Mouse (Mus musculus): ENCODE results near the gene Eif5a.
"Not testable (repeated sequence)": the region's sequence is repeated elsewhere in the genome, so short reads cannot be mapped to it uniquely, and the experiment has no call there.

Eif5a gene

DNA sequence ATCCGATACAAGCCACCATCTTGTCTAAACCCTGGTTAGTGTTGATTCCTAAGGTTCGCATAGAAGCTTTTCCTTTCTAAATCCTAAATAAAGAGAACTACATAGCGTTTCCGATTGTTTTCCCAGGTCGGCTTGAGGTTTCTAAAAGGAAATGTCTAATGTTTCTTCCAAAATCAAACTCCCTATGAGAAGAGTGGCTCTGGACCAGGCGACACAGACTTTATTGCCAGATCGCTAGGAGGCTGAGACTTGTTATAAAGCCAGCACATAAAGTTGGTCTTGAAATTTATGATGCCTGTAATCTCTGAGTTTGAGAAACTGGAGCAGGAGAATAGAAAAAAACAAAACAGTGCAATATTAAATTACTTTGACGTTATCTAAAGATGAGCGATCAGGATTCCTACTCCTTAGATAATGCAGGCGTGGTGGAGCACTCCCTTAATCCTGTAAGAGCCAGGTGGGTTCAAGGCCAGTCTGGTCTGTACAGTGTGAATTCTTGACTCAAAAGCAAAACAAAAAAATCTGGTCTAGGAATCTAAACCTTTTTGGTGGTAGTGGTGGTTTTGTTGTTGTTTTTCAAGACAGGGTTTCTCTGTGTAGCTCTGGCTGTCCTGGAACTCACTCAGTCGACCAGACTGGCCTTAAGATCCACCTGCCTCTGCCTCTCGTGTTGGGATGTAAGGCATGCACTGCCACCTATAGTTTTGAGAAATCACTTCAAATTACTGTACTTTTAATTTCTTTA, 426 bp upstream of the Eif5a start:
- DNase-seq (ENCODE audit: low spot score), result no peak

GRCm38 (mm10) chr11:69920266-69921031, 1.3 kb downstream of the Eif5a start:
- DNase-seq (ENCODE audit: low spot score), result peak; percentile 43

DNA sequence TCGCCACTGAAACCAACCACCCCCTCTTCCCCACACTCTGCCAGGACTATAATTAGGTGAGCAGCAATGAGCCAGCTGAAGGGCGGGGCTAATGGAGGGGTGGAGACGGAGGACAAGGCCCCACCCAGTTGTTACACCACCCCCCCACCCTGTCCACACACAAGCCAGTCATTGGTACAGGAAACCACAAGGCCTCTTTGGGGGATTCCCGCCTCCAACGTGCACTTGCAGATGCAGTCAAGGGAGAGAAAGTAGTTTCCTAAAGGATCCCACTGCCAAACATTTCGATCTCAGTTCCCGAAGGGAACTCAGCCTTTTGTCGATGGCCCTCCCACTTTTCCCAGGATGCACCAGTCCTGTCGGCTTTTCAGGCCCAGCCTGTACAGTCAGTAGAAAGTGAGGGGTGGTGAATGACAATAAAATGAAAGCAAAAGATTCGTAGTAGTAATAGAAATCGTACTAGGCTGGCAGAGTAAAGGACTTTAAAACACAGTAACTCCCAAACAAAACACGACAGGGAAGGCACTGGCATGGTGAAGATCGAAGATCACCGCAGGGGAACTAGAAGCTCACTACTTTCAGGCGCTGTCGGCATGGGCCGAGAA, 2.0 kb downstream of the Eif5a start:
- DNase-seq (ENCODE audit: low spot score), result peak; percentile 54

- DNase-seq (ENCODE audit: low spot score), result no peak
Observed at GRCm38 (mm10) chr11:69919053-69919452, 2.7 kb downstream of the Eif5a start.

DNA sequence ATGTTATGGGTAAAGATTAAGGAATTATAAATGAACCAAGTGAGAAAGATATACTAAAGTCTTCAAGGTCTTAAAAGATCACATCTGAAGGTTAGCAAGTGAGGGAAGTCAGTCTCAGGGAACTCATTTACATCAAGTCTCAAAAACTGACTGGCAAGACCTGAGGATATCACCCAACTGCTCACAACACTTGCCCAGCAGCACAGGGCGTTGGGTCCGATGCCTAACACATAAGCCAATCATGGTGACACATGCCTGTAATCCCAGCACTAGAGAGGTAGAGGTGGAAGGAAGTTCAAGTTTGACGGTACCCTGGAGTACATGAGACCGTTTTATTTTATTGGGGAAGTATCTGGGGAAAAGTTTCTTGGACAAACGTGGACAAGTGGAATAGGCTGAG, 3.6 kb downstream of the Eif5a start:
- no peak for DNase-seq (ENCODE audit: low spot score)

- no peak for DNase-seq (ENCODE audit: low spot score)
Observed at GRCm38 (mm10) chr11:69917379-69917948, 4.3 kb downstream of the Eif5a start.

DNA sequence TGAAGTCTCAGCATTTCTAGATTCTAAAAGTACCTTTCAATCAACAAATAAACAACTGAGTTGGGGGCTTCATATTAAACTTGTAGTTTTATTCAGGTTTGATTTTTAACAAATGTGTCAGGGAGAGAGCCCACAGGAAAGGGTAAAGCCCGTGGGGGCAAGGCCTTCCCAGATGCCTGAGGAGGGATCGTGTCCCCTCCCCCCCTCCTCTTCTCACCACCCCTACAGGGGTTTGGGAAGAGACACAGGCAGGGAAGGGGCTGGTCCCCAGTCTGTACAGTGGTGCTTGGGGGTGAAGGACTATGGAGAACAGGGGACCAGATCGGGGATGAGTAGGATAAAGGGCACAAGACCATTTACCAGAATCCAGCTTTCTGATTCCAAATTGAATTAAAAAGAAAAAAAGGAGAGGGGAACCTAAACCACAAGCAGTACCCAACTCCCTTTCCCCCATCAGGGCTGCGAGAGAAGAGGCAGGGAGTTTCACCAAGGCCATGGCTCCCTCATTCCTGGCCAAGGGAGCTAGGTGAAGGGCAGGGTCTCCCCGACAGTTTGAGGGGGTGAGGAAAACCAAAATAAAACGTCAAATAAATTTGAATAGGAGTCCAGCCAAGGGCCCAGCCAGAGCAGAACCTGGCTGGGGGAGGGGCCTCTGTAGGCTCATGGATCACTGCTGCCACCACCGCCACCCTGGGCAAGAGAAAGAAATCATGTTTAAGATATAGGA, 4.9 kb downstream of the Eif5a start:
- DNase-seq (ENCODE audit: low spot score), result not testable (repeated sequence)

- no peak for DNase-seq (ENCODE audit: low spot score)
Observed at GRCm38 (mm10) chr11:69915667-69916627, 5.8 kb downstream of the Eif5a start.

- no peak for DNase-seq (ENCODE audit: low spot score)
Observed at GRCm38 (mm10) chr11:69914917-69915430, 6.8 kb downstream of the Eif5a start.

GRCm38 (mm10) chr11:69914372-69914764, 7.4 kb downstream of the Eif5a start:
- DNase-seq (ENCODE audit: low spot score), result no peak

GRCm38 (mm10) chr11:69913554-69914371, 8.0 kb downstream of the Eif5a start, which contains the start of gene Gps2:
Gene Gps2, plus strand, starts transcription at chr11:69913888.
- DNase-seq (ENCODE audit: low spot score), result peak; percentile 91

DNA sequence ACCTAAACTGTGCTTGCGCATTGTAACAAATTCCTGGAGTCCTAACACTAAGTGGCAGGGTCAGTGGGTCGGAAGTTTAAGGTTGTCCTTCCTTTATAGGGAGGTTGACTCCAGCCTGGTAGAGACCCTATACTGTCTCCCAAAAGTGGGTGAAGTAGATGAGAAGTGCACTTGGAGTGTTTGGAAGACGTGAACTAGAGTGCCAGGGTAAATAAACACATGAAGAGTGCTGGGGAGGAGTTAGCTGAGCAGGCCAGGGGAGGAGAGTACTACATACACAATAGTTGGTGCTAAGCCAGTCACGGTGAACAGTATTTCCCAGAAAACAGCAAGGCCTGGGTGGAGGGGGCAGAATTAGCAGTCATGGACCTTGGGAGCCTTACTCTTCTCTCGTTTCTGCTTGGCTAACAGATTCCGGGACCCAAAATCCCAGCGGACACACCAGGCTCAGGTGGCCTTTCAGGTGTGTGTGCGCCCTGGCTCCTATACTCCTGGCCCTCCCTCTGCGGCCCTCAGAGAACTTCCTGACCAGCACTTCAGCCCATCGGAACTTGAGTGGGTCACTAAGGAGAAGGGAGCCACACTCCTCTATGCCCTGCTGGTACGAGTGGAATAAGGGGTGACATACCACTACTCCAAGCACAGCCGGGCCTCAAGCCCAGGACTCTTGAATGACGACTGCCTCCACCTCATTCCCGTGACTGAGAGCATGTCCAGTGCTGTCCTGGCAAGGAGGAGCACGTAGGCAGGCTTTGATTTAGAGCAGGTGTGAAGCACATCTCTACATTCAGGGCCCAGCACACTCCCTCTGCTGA, 8.8 kb downstream of the Eif5a start:
- no peak for DNase-seq (ENCODE audit: low spot score)

GRCm38 (mm10) chr11:69911701-69912100, 10.1 kb downstream of the Eif5a start:
- no peak for DNase-seq (ENCODE audit: low spot score)

DNA sequence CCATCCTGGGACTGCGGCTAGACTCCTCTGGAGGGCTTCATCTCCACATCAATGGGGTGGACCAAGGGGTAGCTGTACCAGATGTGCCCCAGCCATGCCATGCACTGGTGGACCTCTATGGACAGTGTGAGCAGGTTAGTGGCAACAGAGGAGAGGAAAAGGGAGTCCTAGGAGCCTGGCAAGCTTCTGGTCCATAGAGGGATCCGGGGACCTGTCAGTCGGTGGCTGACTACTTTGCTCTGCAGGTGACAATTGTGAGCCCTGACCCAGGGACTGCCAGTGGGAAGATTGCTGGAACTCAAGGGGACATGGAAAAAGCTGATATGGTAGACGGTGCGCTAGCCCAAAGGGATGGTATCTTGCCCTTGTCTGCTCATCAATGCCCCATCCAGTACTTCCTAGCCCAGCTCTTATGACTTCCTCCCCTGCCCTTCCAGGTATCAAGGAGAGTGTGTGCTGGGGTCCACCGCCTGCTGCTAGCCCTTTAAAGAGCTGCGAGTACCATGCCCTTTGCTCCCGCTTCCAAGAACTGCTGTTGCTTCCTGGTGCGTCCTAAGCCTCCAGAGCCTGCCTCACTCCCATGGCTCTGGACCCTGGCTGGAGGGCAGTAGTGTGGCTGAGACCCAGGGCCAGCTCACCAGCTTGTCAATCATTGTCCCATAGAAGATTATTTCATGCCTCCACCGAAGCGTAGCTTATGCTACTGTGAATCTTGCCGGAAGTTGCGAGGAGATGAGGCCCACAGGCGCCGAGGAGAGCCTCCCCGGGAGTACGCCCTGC, 10.8 kb downstream of the Eif5a start:
- no peak for DNase-seq (ENCODE audit: low spot score)

- no peak for DNase-seq (ENCODE audit: low spot score)
Observed at GRCm38 (mm10) chr11:69910177-69910576, 11.6 kb downstream of the Eif5a start.

DNA sequence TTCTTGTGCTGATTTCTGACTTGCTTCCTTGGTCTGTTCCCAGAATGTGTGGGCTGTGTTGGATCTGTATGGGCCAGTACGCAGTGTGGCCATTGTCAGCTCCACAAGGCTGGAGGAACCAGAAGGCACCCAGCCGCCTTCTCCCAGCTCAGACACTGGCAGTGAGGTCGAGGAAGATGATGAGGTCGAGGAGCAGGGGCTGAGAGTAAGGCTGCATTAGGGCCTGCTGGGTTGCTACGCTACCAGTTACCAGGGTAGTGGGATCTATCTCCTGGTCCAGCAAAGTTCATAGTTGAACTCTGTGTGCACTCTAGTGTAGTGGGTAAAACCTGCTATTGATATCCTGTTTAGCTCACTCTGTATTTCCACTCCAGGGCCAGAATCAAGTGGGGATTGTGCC, 12.6 kb downstream of the Eif5a start:
- DNase-seq (ENCODE audit: low spot score), result no peak

GRCm38 (mm10) chr11:69908645-69909044, 13.1 kb downstream of the Eif5a start:
- DNase-seq (ENCODE audit: low spot score), result no peak

GRCm38 (mm10) chr11:69904311-69904710, 17.4 kb downstream of the Eif5a start:
- DNase-seq (ENCODE audit: low spot score), result no peak
